8 mouse cellular contexts compared by ENCODE assay signal in genomic region chr12:119946311-119946692, GRCm38 (mm10). TPM values are rescaled to one million over a fixed set of nuclear protein-coding genes. Genes with fewer than 3 reads are reported as not detected.
DNase-seq lines count a peak whose midpoint lies in the region; ATAC-seq and TF ChIP-seq lines count a peak whose summit lies in the region.

No protein-coding gene starts in this region.

- no peak overlapping the region for H3K27ac ChIP-seq in kidney, embryonic 15.5 days
- no peak overlapping the region for H3K27ac ChIP-seq in heart, embryonic 16.5 days (ENCODE audit: low read length)
- H3K27ac ChIP-seq in liver, postnatal 0 days (ENCODE audit: low read depth) = no peak overlapping the region

- WGBS in kidney, embryonic 15.5 days = 8% methylated on average over 14 of the region's 14 CpGs
- WGBS in heart, embryonic 16.5 days = 4% methylated on average over 14 of the region's 14 CpGs
- 6% methylated on average over 13 of the region's 14 CpGs for WGBS in liver, postnatal 0 days (ENCODE audit: insufficient replicate concordance)

- H3K4me2 ChIP-seq in kidney, embryonic 15.5 days = peak overlapping the region; percentile 78
- H3K4me2 ChIP-seq in heart, embryonic 16.5 days (ENCODE audit: low read depth, low read length) = peak overlapping the region; percentile 82
- H3K4me2 ChIP-seq in liver, postnatal 0 days (ENCODE audit: low read depth, low read length) = 0 out of 2 replicates have a peak overlapping the region, but pooled peaks have one; percentile 3

- no peak for TF ChIP-seq CTCF in liver, postnatal 0 days (IDR thresholded peaks at IDR 0.05; ENCODE audit: low read depth)

- H3K4me1 ChIP-seq in kidney, embryonic 15.5 days = peaks cover 11% of the 10 kb centered on the region
- H3K4me1 ChIP-seq in heart, embryonic 16.5 days (ENCODE audit: control insufficient read depth, insufficient read depth, low read length) = 0 out of 2 replicates have a peak, but pooled peaks cover 4% of the 10 kb centered on the region
- H3K4me1 ChIP-seq in liver, postnatal 0 days (ENCODE audit: insufficient read depth) = no peaks in the 10 kb centered on the region

- H3K4me3 ChIP-seq in kidney, embryonic 15.5 days (replicated peaks) = peak overlapping the region; percentile 44
- H3K4me3 ChIP-seq in heart, embryonic 16.5 days (ENCODE audit: low read length) = peak overlapping the region; percentile 63
- H3K4me3 ChIP-seq in liver, postnatal 0 days (ENCODE audit: low read depth, low read length) = peak overlapping the region; percentile 6; the same call in 1 of the 2 replicates

- intact Hi-C loops in gastrocnemius, postnatal 36 days (cut with DNase I) = no loop called here

- peaks cover 23% of the 10 kb centered on the region for H3K27me3 ChIP-seq in kidney, embryonic 15.5 days
- 0 out of 2 replicates have a peak, but pooled peaks cover 2% of the 10 kb centered on the region for H3K27me3 ChIP-seq in heart, embryonic 16.5 days (ENCODE audit: control insufficient read depth, insufficient read depth, low read length)
- H3K27me3 ChIP-seq in liver, postnatal 0 days (ENCODE audit: insufficient read depth, low read length) = peaks cover 13% of the 10 kb centered on the region

- peak; percentile 64; the same call in 1 of the 2 replicates for ATAC-seq in kidney, embryonic 15.5 days (replicated peaks; ENCODE audit: low FRiP score)
- ATAC-seq in heart, embryonic 16.5 days (replicated peaks; ENCODE audit: extremely low read depth, insufficient read depth, low FRiP score) = 0 out of 2 replicates have a peak, but pooled peaks have one; percentile 18
- no peak for ATAC-seq in liver, postnatal 0 days

- no peaks in the 10 kb centered on the region for H3K36me3 ChIP-seq in kidney, embryonic 15.5 days
- no peaks in the 10 kb centered on the region for H3K36me3 ChIP-seq in heart, embryonic 16.5 days (ENCODE audit: control insufficient read depth, insufficient read depth)
- H3K36me3 ChIP-seq in liver, postnatal 0 days (replicated peaks; ENCODE audit: insufficient read depth, low read length) = no peaks in the 10 kb centered on the region

- TF ChIP-seq EP300 in liver, postnatal 0 days (IDR thresholded peaks at IDR 0.05; ENCODE audit: low read depth) = no peak

- no peaks in the 10 kb centered on the region for H3K9me3 ChIP-seq in kidney, embryonic 15.5 days (replicated peaks)
- no peaks in the 10 kb centered on the region for H3K9me3 ChIP-seq in heart, embryonic 16.5 days (replicated peaks; ENCODE audit: control insufficient read depth, low read length)
- H3K9me3 ChIP-seq in liver, postnatal 0 days (ENCODE audit: low read length) = no peaks in the 10 kb centered on the region

- DNase-seq in kidney, adult 18-20 months = no peak
- peak; percentile 53 for DNase-seq in embryo, embryonic 11 days
- DNase-seq in liver, postnatal 0 days = no peak
- DNase-seq in thymus, postnatal 14 days = no peak
- no peak for DNase-seq in gastrocnemius, postnatal 36 days
- no peak for DNase-seq in thymus, postnatal 36 days

- peak overlapping the region; percentile 32; the same call in 1 of the 2 replicates for H3K9ac ChIP-seq in kidney, embryonic 15.5 days
- peak overlapping the region; percentile 61 for H3K9ac ChIP-seq in heart, embryonic 16.5 days (ENCODE audit: low read length)
- H3K9ac ChIP-seq in liver, postnatal 0 days (replicated peaks) = no peak overlapping the region

RNA-seq across cellular contexts. Expression of gene Tmem196, which starts 0.7 kb away (rescaled TPM):
- 0.80 and 1.6 TPM in 2 replicates for polyA plus RNA-seq in kidney, embryonic 15.5 days (2015; fragmentation: Nextera tagmentation; extraction: Ambion mirVana)
- 1.1 and 1.4 TPM in 2 replicates for polyA plus RNA-seq in heart, embryonic 16.5 days (2015; fragmentation: Nextera tagmentation; extraction: Ambion mirVana)
- polyA plus RNA-seq in liver, postnatal 0 days (2015; fragmentation: Nextera tagmentation; extraction: Ambion mirVana) = not detected in 2 replicates
- total RNA-seq in gastrocnemius, postnatal 36 days (2021) = not detected

Comparison
In these comparisons a context has a peak if more than half of its experiments do, and no peak if none do; other contexts are left out.
1. H3K4me2 ChIP-seq: peak in every context shown above with its lines; median percentile 82 in heart, embryonic 16.5 days; 78 in kidney, embryonic 15.5 days; 3 in liver, postnatal 0 days.
2. H3K4me3 ChIP-seq: peak in every context shown above with its lines; median percentile 63 in heart, embryonic 16.5 days; 44 in kidney, embryonic 15.5 days; 6 in liver, postnatal 0 days.